Mouse (Mus musculus): Measurements from ENCODE around the gene Cdhr5. TPM values are rescaled to one million over a fixed set of nuclear protein-coding genes. Genes with fewer than 3 reads are reported as not detected.

Cdhr5 gene
- polyA plus RNA-seq, 1 experiment from 2014 or later = not detected

- no peaks in the 10 kb centered on the region for H3K36me3 ChIP-seq (ENCODE audit: control insufficient read depth, insufficient read depth, low read length)
- H3K4me2 ChIP-seq = peak overlapping the region; percentile 92
- peak overlapping the region; percentile 86 for H3K27ac ChIP-seq (ENCODE audit: low read depth, low read length)
- 10% methylated on average over 8 of the region's 8 CpGs for WGBS (ENCODE audit: insufficient replicate concordance)
- peaks cover 17% of the 10 kb centered on the region for H3K4me1 ChIP-seq (ENCODE audit: control insufficient read depth, insufficient read depth, low read length)
- no peaks in the 10 kb centered on the region for H3K9me3 ChIP-seq (replicated peaks; ENCODE audit: control insufficient read depth, low read length)
- H3K27me3 ChIP-seq (ENCODE audit: control insufficient read depth, insufficient read depth, low read length) = no peaks in the 10 kb centered on the region
- no peak for ATAC-seq (replicated peaks; ENCODE audit: insufficient number of reproducible peaks, low FRiP score, low TSS enrichment)
- peak overlapping the region; percentile 68 for H3K4me3 ChIP-seq (ENCODE audit: low read depth, low read length)
- peak overlapping the region; percentile 67 for H3K9ac ChIP-seq (ENCODE audit: low read depth, low read length)
These were observed 54.5 kb downstream of the Cdhr5 start for GRCm38 (mm10) chr7:141222126-141222467.

GRCm38 (mm10) chr7:141221249-141222125, 55.1 kb downstream of the Cdhr5 start:
- H3K27me3 ChIP-seq (ENCODE audit: control insufficient read depth, insufficient read depth, low read length) = no peaks in the 10 kb centered on the region
- 4% methylated on average over 43 of the region's 44 CpGs for WGBS (ENCODE audit: insufficient replicate concordance)

GRCm38 (mm10) chr7:141220377-141220776, 56.2 kb downstream of the Cdhr5 start:
- H3K9ac ChIP-seq (ENCODE audit: low read depth, low read length) = peak overlapping the region; percentile 87; the same call in 1 of the 2 replicates
- H3K36me3 ChIP-seq (ENCODE audit: control insufficient read depth, insufficient read depth, low read length) = no peaks in the 10 kb centered on the region
- H3K4me2 ChIP-seq = peak overlapping the region; percentile 92
- H3K27ac ChIP-seq (ENCODE audit: low read depth, low read length) = no peak overlapping the region
- WGBS (ENCODE audit: insufficient replicate concordance) = 87% methylated on average over 1 of the region's 1 CpGs
- H3K4me3 ChIP-seq (ENCODE audit: low read depth, low read length) = peak overlapping the region; percentile 68
- peaks cover 27% of the 10 kb centered on the region for H3K4me1 ChIP-seq (ENCODE audit: control insufficient read depth, insufficient read depth, low read length)
- no peaks in the 10 kb centered on the region for H3K9me3 ChIP-seq (replicated peaks; ENCODE audit: control insufficient read depth, low read length)
- ATAC-seq (replicated peaks; ENCODE audit: insufficient number of reproducible peaks, low FRiP score, low TSS enrichment) = no peak
- H3K27me3 ChIP-seq (ENCODE audit: control insufficient read depth, insufficient read depth, low read length) = no peaks in the 10 kb centered on the region

More at GRCm38 (mm10) chr7:141221249-141222125, 55.1 kb downstream of the Cdhr5 start:
- peak; percentile 97 for ATAC-seq (replicated peaks; ENCODE audit: insufficient number of reproducible peaks, low FRiP score, low TSS enrichment)
- H3K4me3 ChIP-seq (ENCODE audit: low read depth, low read length) = peak overlapping the region; percentile 68
- H3K27ac ChIP-seq (ENCODE audit: low read depth, low read length) = peak overlapping the region; percentile 86
- H3K9me3 ChIP-seq (replicated peaks; ENCODE audit: control insufficient read depth, low read length) = no peaks in the 10 kb centered on the region
- peaks cover 23% of the 10 kb centered on the region for H3K4me1 ChIP-seq (ENCODE audit: control insufficient read depth, insufficient read depth, low read length)
- peak overlapping the region; percentile 87 for H3K9ac ChIP-seq (ENCODE audit: low read depth, low read length)
- peak overlapping the region; percentile 92 for H3K4me2 ChIP-seq
- no peaks in the 10 kb centered on the region for H3K36me3 ChIP-seq (ENCODE audit: control insufficient read depth, insufficient read depth, low read length)

- no peak overlapping the region for H3K27ac ChIP-seq (ENCODE audit: low read depth, low read length)
- 92% methylated on average over 1 of the region's 1 CpGs for WGBS (ENCODE audit: insufficient replicate concordance)
- peaks cover 32% of the 10 kb centered on the region for H3K4me1 ChIP-seq (ENCODE audit: control insufficient read depth, insufficient read depth, low read length)
- no peak overlapping the region for H3K4me3 ChIP-seq (ENCODE audit: low read depth, low read length)
- H3K4me2 ChIP-seq = peak overlapping the region; percentile 92; the same call in 1 of the 2 replicates
- H3K9me3 ChIP-seq (replicated peaks; ENCODE audit: control insufficient read depth, low read length) = no peaks in the 10 kb centered on the region
- no peaks in the 10 kb centered on the region for H3K27me3 ChIP-seq (ENCODE audit: control insufficient read depth, insufficient read depth, low read length)
- no peaks in the 10 kb centered on the region for H3K36me3 ChIP-seq (ENCODE audit: control insufficient read depth, insufficient read depth, low read length)
- peak overlapping the region; percentile 34; the same call in 1 of the 2 replicates for H3K9ac ChIP-seq (ENCODE audit: low read depth, low read length)
- ATAC-seq (replicated peaks; ENCODE audit: insufficient number of reproducible peaks, low FRiP score, low TSS enrichment) = no peak
These were observed 57.0 kb downstream of the Cdhr5 start for GRCm38 (mm10) chr7:141219558-141220099.

MicroRNAs encoded within 50 kb of the gene (microRNA counts, 519-probe panel; counts per million panel counts)
- microRNA mmu-miR-210 = 5,928 counts per million, percentile 71 among the panel's probes with 10 or more counts

Small RNA genes within 50 kb of the gene (microRNA-seq; reads per million reads assigned to microRNA genes)
- 1,356 reads per million, percentile 86 among the genes with 10 or more reads in this experiment for gene Mir210 (ENCODE audit: borderline number of aligned reads)

Other genes starting within 250 kb of the Cdhr5 start
- not detected in 2 replicates for gene Gm17387, start 247.7 kb downstream of the Cdhr5 start, polyA plus RNA-seq (2014; fragmentation: Nextera tagmentation; extraction: Ambion mirVana)
- 1.4 and 2.6 TPM in 2 replicates for gene B4galnt4, start 215.7 kb downstream of the Cdhr5 start, polyA plus RNA-seq (2014; fragmentation: Nextera tagmentation; extraction: Ambion mirVana)
- gene Pkp3, start 198.6 kb downstream of the Cdhr5 start, polyA plus RNA-seq (2014; fragmentation: Nextera tagmentation; extraction: Ambion mirVana) = 0.67 and 0.68 TPM in 2 replicates
- 2.3 and 3.0 TPM in 2 replicates for gene Sigirr, start 176.2 kb downstream of the Cdhr5 start, polyA plus RNA-seq (2014; fragmentation: Nextera tagmentation; extraction: Ambion mirVana)
- 0.31 TPM in 1 of 2 replicates, not detected in the other for gene Ano9, start 159.0 kb downstream of the Cdhr5 start, polyA plus RNA-seq (2014; fragmentation: Nextera tagmentation; extraction: Ambion mirVana)
- gene Ptdss2, start 154.4 kb downstream of the Cdhr5 start, polyA plus RNA-seq (2014; fragmentation: Nextera tagmentation; extraction: Ambion mirVana) = 65.0 and 71.2 TPM in 2 replicates
- gene Rnh1, start 103.9 kb downstream of the Cdhr5 start, polyA plus RNA-seq (2014; fragmentation: Nextera tagmentation; extraction: Ambion mirVana) = 95.3 and 103 TPM in 2 replicates
- 73.1 and 80.9 TPM in 2 replicates for gene Hras, start 82.8 kb downstream of the Cdhr5 start, polyA plus RNA-seq (2014; fragmentation: Nextera tagmentation; extraction: Ambion mirVana)
- gene Lrrc56, start 82.6 kb downstream of the Cdhr5 start, polyA plus RNA-seq (2014; fragmentation: Nextera tagmentation; extraction: Ambion mirVana) = 1.6 TPM in 2 replicates
- 0.46 and 0.99 TPM in 2 replicates for gene Lmntd2, start 62.7 kb downstream of the Cdhr5 start, polyA plus RNA-seq (2014; fragmentation: Nextera tagmentation; extraction: Ambion mirVana)
- gene Rassf7, start 60.9 kb downstream of the Cdhr5 start, polyA plus RNA-seq (2014; fragmentation: Nextera tagmentation; extraction: Ambion mirVana) = 14.3 and 17.5 TPM in 2 replicates
- 50.2 and 51.1 TPM in 2 replicates for gene Phrf1, start 48.0 kb downstream of the Cdhr5 start, polyA plus RNA-seq (2014; fragmentation: Nextera tagmentation; extraction: Ambion mirVana)
- gene Irf7, start 10.3 kb downstream of the Cdhr5 start, polyA plus RNA-seq (2014; fragmentation: Nextera tagmentation; extraction: Ambion mirVana) = 0.99 and 1.2 TPM in 2 replicates
- gene Sct, start 2.3 kb upstream of the Cdhr5 start, polyA plus RNA-seq (2014; fragmentation: Nextera tagmentation; extraction: Ambion mirVana) = 2.2 and 3.0 TPM in 2 replicates
- gene Drd4, start 15.2 kb upstream of the Cdhr5 start, polyA plus RNA-seq (2014; fragmentation: Nextera tagmentation; extraction: Ambion mirVana) = 0.10 and 0.17 TPM in 2 replicates
- gene Deaf1, start 50.9 kb upstream of the Cdhr5 start, polyA plus RNA-seq (2014; fragmentation: Nextera tagmentation; extraction: Ambion mirVana) = 40.2 and 42.5 TPM in 2 replicates
- gene Tmem80, start 51.0 kb upstream of the Cdhr5 start, polyA plus RNA-seq (2014; fragmentation: Nextera tagmentation; extraction: Ambion mirVana) = 17.9 and 23.6 TPM in 2 replicates
- gene Eps8l2, start 62.1 kb upstream of the Cdhr5 start, polyA plus RNA-seq (2014; fragmentation: Nextera tagmentation; extraction: Ambion mirVana) = 0.51 and 0.82 TPM in 2 replicates
- gene Taldo1, start 115.4 kb upstream of the Cdhr5 start, polyA plus RNA-seq (2014; fragmentation: Nextera tagmentation; extraction: Ambion mirVana) = 288 and 291 TPM in 2 replicates
- gene Gatd1, start 137.3 kb upstream of the Cdhr5 start, polyA plus RNA-seq (2014; fragmentation: Nextera tagmentation; extraction: Ambion mirVana) = 29.3 and 32.2 TPM in 2 replicates
- 7.4 and 9.3 TPM in 2 replicates for gene Cend1, start 152.7 kb upstream of the Cdhr5 start, polyA plus RNA-seq (2014; fragmentation: Nextera tagmentation; extraction: Ambion mirVana)
- gene Slc25a22, start 161.1 kb upstream of the Cdhr5 start, polyA plus RNA-seq (2014; fragmentation: Nextera tagmentation; extraction: Ambion mirVana) = 19.4 and 19.7 TPM in 2 replicates
- gene Pidd1, start 167.2 kb upstream of the Cdhr5 start, polyA plus RNA-seq (2014; fragmentation: Nextera tagmentation; extraction: Ambion mirVana) = 9.5 and 9.6 TPM in 2 replicates
- 873 and 1,016 TPM in 2 replicates for gene Rplp2, start 170.6 kb upstream of the Cdhr5 start, polyA plus RNA-seq (2014; fragmentation: Nextera tagmentation; extraction: Ambion mirVana)
- 28.7 and 35.3 TPM in 2 replicates for gene Pnpla2, start 178.4 kb upstream of the Cdhr5 start, polyA plus RNA-seq (2014; fragmentation: Nextera tagmentation; extraction: Ambion mirVana)
- gene Cracr2b, start 184.3 kb upstream of the Cdhr5 start, polyA plus RNA-seq (2014; fragmentation: Nextera tagmentation; extraction: Ambion mirVana) = 11.5 and 14.3 TPM in 2 replicates
- 61.3 and 101 TPM in 2 replicates for gene Cd151, start 190.6 kb upstream of the Cdhr5 start, polyA plus RNA-seq (2014; fragmentation: Nextera tagmentation; extraction: Ambion mirVana)
- 71.5 and 72.9 TPM in 2 replicates for gene Polr2l, start 198.3 kb upstream of the Cdhr5 start, polyA plus RNA-seq (2014; fragmentation: Nextera tagmentation; extraction: Ambion mirVana)
- 58.9 and 69.1 TPM in 2 replicates for gene Tspan4, start 198.5 kb upstream of the Cdhr5 start, polyA plus RNA-seq (2014; fragmentation: Nextera tagmentation; extraction: Ambion mirVana)